Mouse (Mus musculus) urinary bladder, postnatal 0 days (tissue): ENCODE results near the gene Chrna5. TPM values are rescaled to one million over a fixed set of nuclear protein-coding genes. Genes with fewer than 3 reads are reported as not detected.

Experiments
- polyA plus RNA-seq: library from polyadenylated mRNA; unstranded; fragments of >200 nt; fragmentation: Nextera tagmentation; extraction: Ambion mirVana; gene quantifications from 2 replicates; pipeline ENCODE4 v1.2.1, GENCODE M21; 2015

The Chrna5 gene
- polyA plus RNA-seq = 0.11 TPM in 1 of 2 replicates, not detected in the other

GRCm38 (mm10) chr9:54980674-54981073 is at the start of gene Chrna5:
Gene Chrna5 (plus strand): TSS chr9:54980880.

GRCm38 (mm10) chr9:54950575-54951321 is 29.9 kb upstream of the Chrna5 start, which contains the start of the genes Psma4 and AY074887:
Gene Psma4 (plus strand): TSS chr9:54950790.
Gene AY074887 (minus strand): TSS chr9:54950998.

GRCm38 (mm10) chr9:55026275-55026663 is 45.6 kb downstream of the Chrna5 start, which contains the start of gene Chrna3:
Gene Chrna3 (minus strand): TSS chr9:55026562.

DNA sequence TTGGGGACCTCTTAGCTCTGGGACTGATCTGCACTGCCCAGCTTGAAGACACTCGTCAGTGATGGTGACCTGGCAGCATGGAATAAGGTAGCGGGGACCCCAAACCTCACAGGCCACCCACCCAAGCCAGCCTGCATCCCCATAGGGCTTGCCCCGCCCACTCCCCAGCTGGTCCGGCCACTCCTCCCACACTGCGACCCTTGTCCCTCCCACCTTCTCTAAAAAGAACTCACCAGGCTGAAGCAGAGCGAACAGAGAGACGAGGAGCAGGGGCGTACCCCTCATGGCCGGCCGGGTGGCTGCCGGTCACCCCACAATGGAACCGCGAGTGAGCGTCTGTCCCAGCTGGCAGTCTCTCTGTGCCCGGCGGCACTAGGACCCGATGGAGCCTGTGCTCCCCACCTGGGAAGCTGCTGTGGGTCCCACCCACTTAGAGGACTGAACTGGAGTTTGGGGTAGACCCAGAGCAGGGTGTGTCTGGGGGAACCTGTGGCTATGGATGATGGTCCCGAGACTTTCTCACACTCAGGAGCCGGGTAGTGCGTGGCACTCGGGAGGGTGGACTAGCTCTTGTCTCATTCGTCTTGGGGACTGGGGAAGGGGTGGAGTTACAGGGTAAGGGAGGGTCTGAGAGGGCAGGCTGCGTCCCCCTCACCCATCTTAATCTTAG is 67.7 kb downstream of the Chrna5 start, which contains the start of gene Chrnb4:
Gene Chrnb4, minus strand, starts transcription at position 569 of the 670 bp plus-strand sequence.

Other genes with a start within 250 kb of the Chrna5 start
- gene Wdr61, start 246.4 kb upstream of the Chrna5 start, polyA plus RNA-seq = 129 and 130 TPM in 2 replicates
- 0.43 TPM in 1 of 2 replicates, not detected in the other for gene Crabp1, start 216.1 kb upstream of the Chrna5 start, polyA plus RNA-seq
- 10.2 and 12.9 TPM in 2 replicates for gene Ireb2, start 117.1 kb upstream of the Chrna5 start, polyA plus RNA-seq
- 1.3 and 1.5 TPM in 2 replicates for gene Hykk, start 63.6 kb upstream of the Chrna5 start, polyA plus RNA-seq
- 189 and 200 TPM in 2 replicates for gene Psma4, start 30.1 kb upstream of the Chrna5 start, polyA plus RNA-seq
- gene AY074887, start 29.9 kb upstream of the Chrna5 start, polyA plus RNA-seq = 0.29 and 0.34 TPM in 2 replicates
- gene Chrna3, start 45.7 kb downstream of the Chrna5 start, polyA plus RNA-seq = 0.08 TPM in 1 of 2 replicates, not detected in the other
- 0.04 TPM in 1 of 2 replicates, not detected in the other for gene Chrnb4, start 67.9 kb downstream of the Chrna5 start, polyA plus RNA-seq
- 25.7 and 29.9 TPM in 2 replicates for gene Ube2q2, start 168.0 kb downstream of the Chrna5 start, polyA plus RNA-seq
- gene Fbxo22, start 228.0 kb downstream of the Chrna5 start, polyA plus RNA-seq = 36.0 and 37.3 TPM in 2 replicates